Mouse (Mus musculus) liver, adult 2 months (tissue): Measurements from ENCODE around the gene Sipa1. TPM values are rescaled to one million over a fixed set of nuclear protein-coding genes. Genes with fewer than 3 reads are reported as not detected.

Experiments
- DNase-seq: peaks from one replicate; pipeline ENCODE4 v3.0.0-alpha.2; 2011; ENCODE audit warnings: low read depth, low spot score; ENCODE audit errors: extremely low read depth
- H3K27ac ChIP-seq: fragments of 200-500 bp; replicated peaks from 2 replicates; pipeline ENCODE4 v1.5.1; 2012; ENCODE audit warnings: low read depth, mild to moderate bottlenecking, control low read depth, inconsistent platforms, low read length; ENCODE audit not compliant: insufficient read depth
- H3K27me3 ChIP-seq: fragments of 200-500 bp; 2 replicates; pipeline ENCODE4 v1.6.1; 2012; ENCODE audit warnings: mild to moderate bottlenecking, moderate library complexity, low read length, inconsistent platforms; ENCODE audit not compliant: control insufficient read depth, insufficient read depth
- H3K36me3 ChIP-seq: fragments of 200-500 bp; 2 replicates; pipeline ENCODE4 v1.6.1; 2012; ENCODE audit warnings: low read length, inconsistent platforms; ENCODE audit not compliant: control insufficient read depth, insufficient read depth
- H3K4me1 ChIP-seq: fragments of 200-500 bp; 2 replicates; pipeline ENCODE4 v1.6.1; 2011; ENCODE audit warnings: low read length; ENCODE audit not compliant: control insufficient read depth, insufficient read depth
- H3K4me3 ChIP-seq: fragments of 200-500 bp; 2 replicates; pipeline ENCODE4 v1.5.1; 2011; ENCODE audit warnings: low read depth, mild to moderate bottlenecking, control low read depth, low read length, moderate library complexity; ENCODE audit not compliant: insufficient read depth
- H3K79me2 ChIP-seq: fragments of 200-500 bp; 2 replicates; pipeline ENCODE4 v1.6.1; 2012; ENCODE audit warnings: inconsistent platforms, mild to moderate bottlenecking, low read length, moderate library complexity; ENCODE audit not compliant: control insufficient read depth, insufficient read depth
- H3K9ac ChIP-seq: fragments of 200-500 bp; 2 replicates; pipeline ENCODE4 v1.6.1; 2012; ENCODE audit warnings: low read depth, mild to moderate bottlenecking, control low read depth, inconsistent platforms, low read length
- CTCF ChIP-seq: fragments of 200-500 bp; IDR thresholded peaks from 2 replicates; pipeline ENCODE4 v1.5.1; 2011; ENCODE audit warnings: low read depth, low read length, control low read depth
- POLR2A ChIP-seq: fragments of 200-500 bp; IDR thresholded peaks from 2 replicates; pipeline ENCODE4 v1.6.1; 2011; ENCODE audit warnings: low read length, control low read depth; ENCODE audit not compliant: insufficient read depth; ENCODE audit errors: extremely low read depth
- WGBS: fragments of 180-500 bp; shearing (Covaris S2); methylation state at CpG from one replicate; pipeline ENCODE4 v1.1.7; 2018; 5-methylcytosine and 5-hydroxymethylcytosine counted together
- polyA plus RNA-seq: library from polyadenylated mRNA; depleted of rRNA; stranded (reverse); fragments of >200 nt; gene quantifications from 2 replicates; pipeline ENCODE4 v1.2.3, GENCODE M21; 2012
- total RNA-seq: library from RNA; depleted of rRNA; stranded (reverse); fragments of >200 nt; gene quantifications from 2 replicates; pipeline ENCODE4 v1.2.3, GENCODE M21; 2014

Gene Sipa1
- total and polyA plus RNA-seq, 2 experiments = 3.4 to 17.9 TPM

- peak within 1 kb of the TSS; percentile 84 for H3K9ac ChIP-seq
- peak within 1 kb of the TSS; percentile 69 for H3K27ac ChIP-seq
- H3K27me3 ChIP-seq = no peaks in the 10 kb centered on the region
- TF ChIP-seq POLR2A (0 out of 2 replicates have a peak, but pooled peaks have one; percentile 55), CTCF (no peak)
- H3K79me2 ChIP-seq = no peaks in the 10 kb centered on the region
- peaks cover 2% of the 10 kb centered on the region; the same call in 1 of the 2 replicates for H3K36me3 ChIP-seq
- under 1% methylated on average over 54 of the region's 55 CpGs for WGBS
- peaks cover 2% of the 10 kb centered on the region for H3K4me1 ChIP-seq
- H3K4me3 ChIP-seq = peak within 1 kb of the TSS; percentile 74
- DNase-seq = peak; percentile 71
Measured at GRCm38 (mm10) chr19:5609547-5610404, 53.7 kb downstream of the Sipa1 start, which contains the start of gene Kat5. TSS of gene Kat5 (minus strand) at chr19:5610237.

DNA sequence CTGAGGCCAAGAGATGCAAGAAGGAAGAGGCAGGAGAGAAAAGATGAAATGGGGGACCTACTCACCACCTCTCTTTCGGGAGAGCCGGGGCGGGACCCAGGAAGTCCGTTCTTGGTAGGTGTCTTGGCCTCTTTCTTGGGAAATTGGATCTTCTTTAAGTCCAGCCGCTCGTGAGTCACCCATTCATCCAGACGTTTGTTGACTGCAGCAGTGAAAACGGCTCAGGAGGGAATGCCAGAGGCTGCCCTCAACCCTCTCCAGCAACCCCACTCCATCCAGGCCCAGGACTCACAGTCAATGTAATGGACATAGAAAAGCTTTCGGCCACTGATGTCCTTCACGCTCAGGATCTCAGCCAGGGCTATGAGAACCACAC, 54.3 kb downstream of the Sipa1 start:
- no peak for TF ChIP-seq CTCF
- TF ChIP-seq POLR2A = no peak
- WGBS = 62% methylated on average over 10 of the region's 10 CpGs
- H3K36me3 ChIP-seq = peaks cover 2% of the 10 kb centered on the region; the same call in 1 of the 2 replicates
- H3K9ac ChIP-seq = peak overlapping the region; percentile 84
- H3K79me2 ChIP-seq = no peaks in the 10 kb centered on the region
- H3K27me3 ChIP-seq = no peaks in the 10 kb centered on the region
- no peak for DNase-seq
- peak overlapping the region; percentile 74 for H3K4me3 ChIP-seq
- H3K27ac ChIP-seq = no peak overlapping the region
- H3K4me1 ChIP-seq = peaks cover 2% of the 10 kb centered on the region

- no peak overlapping the region for H3K4me3 ChIP-seq
- peaks cover 2% of the 10 kb centered on the region; the same call in 1 of the 2 replicates for H3K36me3 ChIP-seq
- DNase-seq = no peak
- H3K79me2 ChIP-seq = no peaks in the 10 kb centered on the region
- H3K4me1 ChIP-seq = peaks cover 2% of the 10 kb centered on the region
- TF ChIP-seq POLR2A (no peak), CTCF (no peak)
- H3K9ac ChIP-seq = no peak overlapping the region
- over 99% methylated on average over 13 of the region's 13 CpGs for WGBS
- H3K27ac ChIP-seq = no peak overlapping the region
- H3K27me3 ChIP-seq = no peaks in the 10 kb centered on the region
Measured at GRCm38 (mm10) chr19:5608707-5609106, 54.8 kb downstream of the Sipa1 start.

DNA sequence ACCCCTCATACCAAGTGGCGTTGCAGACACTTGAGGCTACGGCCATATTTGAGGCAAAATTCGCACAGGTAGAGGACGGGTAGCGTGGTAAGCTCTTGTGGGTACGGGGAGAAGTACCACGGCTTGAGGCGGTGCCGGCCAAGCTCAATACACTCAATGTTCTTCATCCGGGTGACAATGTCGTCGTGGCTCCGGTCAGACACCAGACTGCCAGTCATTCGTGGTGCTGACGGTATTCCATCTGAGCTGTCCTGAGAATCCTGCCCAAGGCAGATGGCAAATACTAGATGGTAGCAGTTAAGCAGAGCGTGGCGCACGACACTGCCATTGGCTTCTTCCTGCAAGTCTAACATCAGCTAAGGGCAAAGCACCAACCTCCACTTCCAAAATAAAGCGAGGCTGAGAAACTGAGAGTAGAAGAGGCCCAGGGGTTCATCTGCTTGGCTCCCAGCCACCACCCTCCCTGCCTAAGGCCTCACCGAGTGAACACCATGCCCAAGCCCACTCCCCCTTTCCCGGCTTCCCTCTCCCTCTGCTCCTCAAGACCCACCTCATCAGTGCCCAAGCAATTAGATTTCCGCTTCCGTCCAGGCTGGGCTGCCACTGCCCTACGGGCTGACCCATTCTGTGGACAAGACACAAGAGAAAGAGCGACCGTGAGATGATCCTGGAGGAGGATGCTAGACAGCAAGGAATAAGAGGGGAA, 55.6 kb downstream of the Sipa1 start:
- DNase-seq = no peak
- no peaks in the 10 kb centered on the region for H3K79me2 ChIP-seq
- no peaks in the 10 kb centered on the region for H3K27me3 ChIP-seq
- no peak overlapping the region for H3K4me3 ChIP-seq
- no peak overlapping the region for H3K9ac ChIP-seq
- no peak for TF ChIP-seq POLR2A
- no peak for TF ChIP-seq CTCF
- H3K36me3 ChIP-seq = peaks cover 4% of the 10 kb centered on the region; the same call in 1 of the 2 replicates
- 96% methylated on average over 26 of the region's 26 CpGs for WGBS
- no peak overlapping the region for H3K27ac ChIP-seq
- peaks cover 8% of the 10 kb centered on the region for H3K4me1 ChIP-seq

DNA sequence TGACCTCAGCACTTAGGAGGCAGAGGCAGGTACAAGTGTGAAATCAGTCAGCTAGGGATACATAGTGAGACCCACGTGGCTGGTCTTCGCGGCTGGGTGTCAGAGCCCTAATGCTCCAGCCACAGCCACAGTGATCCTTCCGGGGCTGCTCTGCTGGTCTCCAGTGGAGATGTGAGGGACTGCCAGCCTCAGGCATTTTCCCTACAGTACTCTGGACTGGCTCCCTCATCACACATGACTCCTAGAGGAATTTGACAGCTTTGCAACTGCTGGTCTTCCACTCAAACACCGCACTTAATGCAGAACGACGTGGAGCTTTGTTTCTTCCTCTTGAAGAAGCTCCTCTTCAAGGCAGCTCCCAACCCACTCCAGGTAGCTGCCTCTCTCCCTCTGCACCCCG, 57.3 kb downstream of the Sipa1 start:
- WGBS = 89% methylated on average over 8 of the region's 8 CpGs
- H3K27ac ChIP-seq = no peak overlapping the region
- H3K79me2 ChIP-seq = no peaks in the 10 kb centered on the region
- no peak overlapping the region for H3K9ac ChIP-seq
- no peak overlapping the region for H3K4me3 ChIP-seq
- no peak for DNase-seq
- TF ChIP-seq CTCF = no peak
- no peak for TF ChIP-seq POLR2A
- H3K4me1 ChIP-seq = peaks cover 13% of the 10 kb centered on the region
- H3K27me3 ChIP-seq = no peaks in the 10 kb centered on the region
- peaks cover 4% of the 10 kb centered on the region; the same call in 1 of the 2 replicates for H3K36me3 ChIP-seq
